Mouse (Mus musculus): ENCODE measurements around the gene Lsm6. TPM values are rescaled to one million over a fixed set of nuclear protein-coding genes. Genes with fewer than 3 reads are reported as not detected.
"Not testable (repeated sequence)": the region's sequence is repeated elsewhere in the genome, so short reads cannot be mapped to it uniquely, and the experiment has no call there.

Lsm6 gene
- polyA plus RNA-seq, 1 experiment: 79.3 TPM

GRCm38 (mm10) chr8:78824515-78824914, 3.6 kb upstream of the Lsm6 start:
- H3K27ac ChIP-seq (ENCODE audit: insufficient read depth, low read length): no peak overlapping the region
- no peak overlapping the region for H3K4me3 ChIP-seq (ENCODE audit: low read depth, low read length)
- H3K9me3 ChIP-seq (replicated peaks; ENCODE audit: control insufficient read depth, insufficient read depth, low read length, poor library complexity, severe bottlenecking): no peaks in the 10 kb centered on the region
- H3K36me3 ChIP-seq (ENCODE audit: control insufficient read depth, insufficient read depth, low read length, poor library complexity, severe bottlenecking): no peaks in the 10 kb centered on the region
- TF ChIP-seq EP300 (IDR thresholded peaks at IDR 0.05; ENCODE audit: insufficient read depth, low read depth, low read length) (no peak), CTCF (IDR thresholded peaks at IDR 0.05; ENCODE audit: low read depth, low read length) (no peak), POLR2A (IDR thresholded peaks at IDR 0.05; ENCODE audit: insufficient read depth, low read length) (no peak)
- H3K9ac ChIP-seq (ENCODE audit: low read depth, poor library complexity, severe bottlenecking): no peak overlapping the region
- H3K4me1 ChIP-seq (ENCODE audit: control insufficient read depth, insufficient read depth, low read length): no peaks in the 10 kb centered on the region
- H3K27me3 ChIP-seq (ENCODE audit: control insufficient read depth, insufficient read depth, low read length, poor library complexity, severe bottlenecking): no peaks in the 10 kb centered on the region

DNA sequence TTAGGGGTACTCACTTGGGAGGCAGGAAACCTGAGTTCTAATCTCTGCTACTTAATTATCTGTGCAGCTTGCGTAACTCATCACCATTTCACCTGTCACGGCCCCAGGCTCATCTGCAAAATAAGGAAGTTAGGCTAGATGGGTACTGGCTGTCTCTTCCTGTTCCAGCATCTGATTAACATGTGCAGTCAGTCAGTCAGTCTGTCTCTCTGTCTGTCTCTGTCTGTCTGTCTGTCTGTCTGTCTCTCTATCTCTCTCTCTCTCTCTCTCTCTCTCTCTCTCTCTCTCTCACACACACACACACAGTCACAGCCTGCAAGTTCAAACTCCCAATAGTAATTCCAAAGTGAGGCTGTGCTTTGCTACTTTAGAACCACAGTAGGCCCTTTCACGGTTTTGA, 967 bp downstream of the Lsm6 start:
- H3K4me3 ChIP-seq (ENCODE audit: low read depth, low read length); H3K4me1 ChIP-seq (ENCODE audit: control insufficient read depth, insufficient read depth, low read length); H3K27ac ChIP-seq (ENCODE audit: insufficient read depth, low read length); H3K9me3 ChIP-seq (replicated peaks; ENCODE audit: control insufficient read depth, insufficient read depth, low read length, poor library complexity, severe bottlenecking); H3K27me3 ChIP-seq (ENCODE audit: control insufficient read depth, insufficient read depth, low read length, poor library complexity, severe bottlenecking): not testable (repeated sequence)
- Histone ChIP-seq H3K9ac (ENCODE audit: low read depth, poor library complexity, severe bottlenecking) (peak overlapping the region; percentile 89), H3K36me3 (ENCODE audit: control insufficient read depth, insufficient read depth, low read length, poor library complexity, severe bottlenecking) (peaks cover 12% of the 10 kb centered on the region)

GRCm38 (mm10) chr8:78814743-78815142, 6.2 kb downstream of the Lsm6 start:
- TF ChIP-seq POLR2A (IDR thresholded peaks at IDR 0.05; ENCODE audit: insufficient read depth, low read length): no peak
- no peak for TF ChIP-seq EP300 (IDR thresholded peaks at IDR 0.05; ENCODE audit: insufficient read depth, low read depth, low read length)
- TF ChIP-seq CTCF (IDR thresholded peaks at IDR 0.05; ENCODE audit: low read depth, low read length): no peak

DNA sequence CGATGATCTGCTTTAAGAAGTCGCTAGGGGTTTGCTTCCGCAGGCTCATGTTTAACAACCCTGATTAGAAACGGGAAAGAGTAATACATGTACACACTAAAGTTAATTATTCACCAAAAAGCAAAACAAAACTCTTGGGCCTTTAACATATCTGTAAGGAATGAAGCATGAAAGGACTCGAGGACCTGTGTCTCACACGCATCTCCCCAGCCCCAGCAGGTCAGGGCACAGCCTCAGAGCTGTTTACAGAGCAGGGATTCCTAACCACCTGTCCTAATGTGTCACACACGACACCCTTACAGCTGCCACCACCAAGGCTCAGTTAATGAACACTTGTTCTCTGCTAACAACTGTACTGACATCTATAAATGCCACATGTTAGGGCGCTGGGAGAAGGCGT, 7.9 kb downstream of the Lsm6 start:
- no peak overlapping the region for H3K27ac ChIP-seq (ENCODE audit: insufficient read depth, low read length)
- H3K4me3 ChIP-seq (ENCODE audit: low read depth, low read length): no peak overlapping the region
- no peaks in the 10 kb centered on the region for H3K9me3 ChIP-seq (replicated peaks; ENCODE audit: control insufficient read depth, insufficient read depth, low read length, poor library complexity, severe bottlenecking)
- TF ChIP-seq EP300 (IDR thresholded peaks at IDR 0.05; ENCODE audit: insufficient read depth, low read depth, low read length): no peak
- TF ChIP-seq CTCF (IDR thresholded peaks at IDR 0.05; ENCODE audit: low read depth, low read length): no peak
- no peak for TF ChIP-seq POLR2A (IDR thresholded peaks at IDR 0.05; ENCODE audit: insufficient read depth, low read length)
- no peaks in the 10 kb centered on the region for H3K27me3 ChIP-seq (ENCODE audit: control insufficient read depth, insufficient read depth, low read length, poor library complexity, severe bottlenecking)
- H3K36me3 ChIP-seq (ENCODE audit: control insufficient read depth, insufficient read depth, low read length, poor library complexity, severe bottlenecking): peaks cover 42% of the 10 kb centered on the region
- H3K4me1 ChIP-seq (ENCODE audit: control insufficient read depth, insufficient read depth, low read length): no peaks in the 10 kb centered on the region
- no peak overlapping the region for H3K9ac ChIP-seq (ENCODE audit: low read depth, poor library complexity, severe bottlenecking)

More at GRCm38 (mm10) chr8:78814743-78815142, 6.2 kb downstream of the Lsm6 start:
- H3K36me3 ChIP-seq (ENCODE audit: control insufficient read depth, insufficient read depth, low read length, poor library complexity, severe bottlenecking): peaks cover 37% of the 10 kb centered on the region
- H3K9me3 ChIP-seq (replicated peaks; ENCODE audit: control insufficient read depth, insufficient read depth, low read length, poor library complexity, severe bottlenecking): no peaks in the 10 kb centered on the region
- H3K4me3 ChIP-seq (ENCODE audit: low read depth, low read length): no peak overlapping the region
- H3K4me1 ChIP-seq (ENCODE audit: control insufficient read depth, insufficient read depth, low read length): no peaks in the 10 kb centered on the region
- H3K27ac ChIP-seq (ENCODE audit: insufficient read depth, low read length): no peak overlapping the region
- no peak overlapping the region for H3K9ac ChIP-seq (ENCODE audit: low read depth, poor library complexity, severe bottlenecking)
- H3K27me3 ChIP-seq (ENCODE audit: control insufficient read depth, insufficient read depth, low read length, poor library complexity, severe bottlenecking): no peaks in the 10 kb centered on the region

GRCm38 (mm10) chr8:78812446-78812845, 8.5 kb downstream of the Lsm6 start:
- Histone ChIP-seq H3K36me3 (ENCODE audit: control insufficient read depth, insufficient read depth, low read length, poor library complexity, severe bottlenecking) (peaks cover 47% of the 10 kb centered on the region), H3K4me1 (ENCODE audit: control insufficient read depth, insufficient read depth, low read length) (no peaks in the 10 kb centered on the region), H3K9me3 (replicated peaks; ENCODE audit: control insufficient read depth, insufficient read depth, low read length, poor library complexity, severe bottlenecking) (no peaks in the 10 kb centered on the region), H3K9ac (ENCODE audit: low read depth, poor library complexity, severe bottlenecking) (no peak overlapping the region), H3K4me3 (ENCODE audit: low read depth, low read length) (no peak overlapping the region), H3K27me3 (ENCODE audit: control insufficient read depth, insufficient read depth, low read length, poor library complexity, severe bottlenecking) (no peaks in the 10 kb centered on the region), H3K27ac (ENCODE audit: insufficient read depth, low read length) (no peak overlapping the region)
- TF ChIP-seq CTCF (IDR thresholded peaks at IDR 0.05; ENCODE audit: low read depth, low read length) (no peak), EP300 (IDR thresholded peaks at IDR 0.05; ENCODE audit: insufficient read depth, low read depth, low read length) (no peak), POLR2A (IDR thresholded peaks at IDR 0.05; ENCODE audit: insufficient read depth, low read length) (no peak)

DNA sequence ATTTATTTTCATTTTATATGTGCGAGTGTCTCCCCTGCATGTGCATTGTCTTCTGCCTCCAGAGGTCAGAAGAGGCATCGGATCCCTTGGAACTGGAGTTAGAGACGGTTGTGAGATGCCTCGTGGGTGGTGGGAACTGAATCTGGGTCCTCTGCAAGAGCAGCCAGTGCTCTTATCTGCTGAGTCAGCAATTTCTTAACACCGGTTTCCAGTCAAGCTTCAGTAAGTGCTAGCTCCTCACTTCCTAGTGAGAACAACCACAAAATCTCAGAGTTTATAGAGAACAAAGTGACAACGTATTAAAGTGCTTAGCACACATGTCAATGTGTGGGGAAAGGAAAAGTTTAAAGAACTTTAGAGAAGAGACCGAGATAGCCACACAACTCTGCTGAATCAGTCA, 9.2 kb downstream of the Lsm6 start:
- TF ChIP-seq EP300 (IDR thresholded peaks at IDR 0.05; ENCODE audit: insufficient read depth, low read depth, low read length) (no peak), CTCF (IDR thresholded peaks at IDR 0.05; ENCODE audit: low read depth, low read length) (no peak), POLR2A (IDR thresholded peaks at IDR 0.05; ENCODE audit: insufficient read depth, low read length) (no peak)
- Histone ChIP-seq H3K9ac (ENCODE audit: low read depth, poor library complexity, severe bottlenecking) (no peak overlapping the region), H3K27ac (ENCODE audit: insufficient read depth, low read length) (no peak overlapping the region), H3K36me3 (ENCODE audit: control insufficient read depth, insufficient read depth, low read length, poor library complexity, severe bottlenecking) (peaks cover 48% of the 10 kb centered on the region), H3K9me3 (replicated peaks; ENCODE audit: control insufficient read depth, insufficient read depth, low read length, poor library complexity, severe bottlenecking) (no peaks in the 10 kb centered on the region), H3K4me3 (ENCODE audit: low read depth, low read length) (no peak overlapping the region), H3K27me3 (ENCODE audit: control insufficient read depth, insufficient read depth, low read length, poor library complexity, severe bottlenecking) (no peaks in the 10 kb centered on the region), H3K4me1 (ENCODE audit: control insufficient read depth, insufficient read depth, low read length) (no peaks in the 10 kb centered on the region)

Measured in ES-Bruce4 (cell line).